Mouse (Mus musculus) intestine, postnatal 0 days (tissue): ENCODE data around the gene Lrfn3. TPM values are rescaled to one million over a fixed set of nuclear protein-coding genes. Genes with fewer than 3 reads are reported as not detected.

Experiments used
- ATAC-seq: fragments of 200-750 bp; cut with Nextera tagmentation; 2 replicates; pipeline ENCODE4 v1.8.0; 2017; ENCODE audit warnings: mild to moderate bottlenecking, moderate TSS enrichment, moderate library complexity
- H3K27ac ChIP-seq: fragments of 300-500 bp; sonication (generic); 2 replicates; pipeline ENCODE4 v1.5.1; 2014; ENCODE audit warnings: mild to moderate bottlenecking, low read depth, low read length, moderate library complexity
- H3K27me3 ChIP-seq: fragments of 300-500 bp; sonication (generic); replicated peaks from 2 replicates; pipeline ENCODE4 v1.6.1; 2014; ENCODE audit warnings: low read length, mixed read lengths; ENCODE audit not compliant: control insufficient read depth, insufficient read depth
- H3K36me3 ChIP-seq: fragments of 300-500 bp; sonication (generic); 2 replicates; pipeline ENCODE4 v1.6.1; 2014; ENCODE audit warnings: mild to moderate bottlenecking, moderate library complexity; ENCODE audit not compliant: control insufficient read depth, insufficient read depth
- H3K4me1 ChIP-seq: fragments of 300-500 bp; sonication (generic); replicated peaks from 2 replicates; pipeline ENCODE4 v1.6.1; 2014; ENCODE audit warnings: antibody characterized with exemption, low read length, mixed read lengths; ENCODE audit not compliant: control insufficient read depth, insufficient read depth
- H3K4me2 ChIP-seq: fragments of 300-500 bp; sonication (generic); replicated peaks from 2 replicates; pipeline ENCODE4 v1.6.1; 2014; ENCODE audit warnings: low read depth, mild to moderate bottlenecking, moderate library complexity
- H3K4me3 ChIP-seq: fragments of 300-500 bp; sonication (generic); 2 replicates; pipeline ENCODE4 v1.5.1; 2014; ENCODE audit warnings: low read depth, low read length
- H3K9ac ChIP-seq: fragments of 300-500 bp; sonication (generic); 2 replicates; pipeline ENCODE4 v1.6.1; 2014; ENCODE audit warnings: mild to moderate bottlenecking, low read depth, low read length
- H3K9me3 ChIP-seq: fragments of 300-500 bp; sonication (generic); 2 replicates; pipeline ENCODE4 v1.6.1; 2016; ENCODE audit warnings: mixed run types; ENCODE audit not compliant: control insufficient read depth
- CTCF ChIP-seq: sonication (generic); IDR thresholded peaks from 2 replicates; pipeline ENCODE4 v1.5.1; 2016; ENCODE audit warnings: low read depth, mild to moderate bottlenecking, control low read depth, antibody characterized with exemption, moderate library complexity
- WGBS: fragments of 180-500 bp; shearing (Covaris S2); extraction: QIAGEN DNeasy Blood & Tissue Kit; methylation state at CpG from one replicate; pipeline ENCODE4 v1.1.7; 2014; 5-methylcytosine and 5-hydroxymethylcytosine counted together
- polyA plus RNA-seq: library from polyadenylated mRNA; unstranded; fragments of >200 nt; fragmentation: Nextera tagmentation; extraction: Ambion mirVana; gene quantifications from 2 replicates; pipeline ENCODE4 v1.2.1, GENCODE M21; 2015

Lrfn3 gene
- polyA plus RNA-seq, 1 experiment from 2014 or later = 1.1 TPM

DNA sequence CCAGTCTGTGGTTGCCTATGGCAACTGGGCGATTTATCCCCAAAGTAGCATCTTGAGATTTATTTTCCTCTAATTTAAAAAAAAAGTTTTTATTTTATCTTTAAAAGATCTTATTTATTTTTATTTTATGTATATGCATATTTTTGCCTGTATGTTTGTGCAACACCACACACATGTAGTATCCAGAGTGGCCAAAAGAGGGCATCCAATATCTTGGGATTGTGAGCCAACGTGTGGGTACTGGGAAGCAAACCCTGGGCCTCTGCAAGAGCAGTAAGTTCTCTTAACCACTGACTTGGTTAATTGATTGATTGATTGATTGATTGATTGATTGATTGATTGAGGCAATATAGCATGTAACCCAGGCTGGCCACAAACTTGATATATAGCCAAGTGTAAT lies 32.3 kb upstream of the Lrfn3 start:
- TF ChIP-seq CTCF = peak; percentile 36
- Histone ChIP-seq H3K27me3 (no peaks in the 10 kb centered on the region), H3K9me3 (no peaks in the 10 kb centered on the region), H3K9ac (no peak overlapping the region), H3K4me2 (no peak overlapping the region), H3K4me1 (no peaks in the 10 kb centered on the region), H3K36me3 (no peaks in the 10 kb centered on the region), H3K4me3 (no peak overlapping the region), H3K27ac (no peak overlapping the region)
- WGBS = 34% methylated on average over 2 of the region's 2 CpGs
- no peak for ATAC-seq

- ATAC-seq = no peak
- H3K4me1 ChIP-seq = no peaks in the 10 kb centered on the region
- H3K27ac ChIP-seq = no peak overlapping the region
- H3K36me3 ChIP-seq = no peaks in the 10 kb centered on the region
- 61% methylated on average over 10 of the region's 11 CpGs for WGBS
- H3K9me3 ChIP-seq = no peaks in the 10 kb centered on the region
- H3K4me2 ChIP-seq = no peak overlapping the region
- H3K9ac ChIP-seq = no peak overlapping the region
- H3K4me3 ChIP-seq = no peak overlapping the region
- H3K27me3 ChIP-seq = no peaks in the 10 kb centered on the region
- TF ChIP-seq CTCF = no peak
Measured at GRCm38 (mm10) chr7:30394379-30394778, 31.8 kb upstream of the Lrfn3 start.

GRCm38 (mm10) chr7:30393631-30394030 lies 31.1 kb upstream of the Lrfn3 start:
- no peaks in the 10 kb centered on the region for H3K4me1 ChIP-seq
- ATAC-seq = no peak
- WGBS = 88% methylated on average over 4 of the region's 4 CpGs
- no peak overlapping the region for H3K4me2 ChIP-seq
- TF ChIP-seq CTCF = no peak
- no peak overlapping the region for H3K9ac ChIP-seq
- no peaks in the 10 kb centered on the region for H3K36me3 ChIP-seq
- H3K4me3 ChIP-seq = no peak overlapping the region
- H3K27ac ChIP-seq = peak overlapping the region; percentile 15; the same call in 1 of the 2 replicates
- H3K27me3 ChIP-seq = no peaks in the 10 kb centered on the region
- H3K9me3 ChIP-seq = no peaks in the 10 kb centered on the region

DNA sequence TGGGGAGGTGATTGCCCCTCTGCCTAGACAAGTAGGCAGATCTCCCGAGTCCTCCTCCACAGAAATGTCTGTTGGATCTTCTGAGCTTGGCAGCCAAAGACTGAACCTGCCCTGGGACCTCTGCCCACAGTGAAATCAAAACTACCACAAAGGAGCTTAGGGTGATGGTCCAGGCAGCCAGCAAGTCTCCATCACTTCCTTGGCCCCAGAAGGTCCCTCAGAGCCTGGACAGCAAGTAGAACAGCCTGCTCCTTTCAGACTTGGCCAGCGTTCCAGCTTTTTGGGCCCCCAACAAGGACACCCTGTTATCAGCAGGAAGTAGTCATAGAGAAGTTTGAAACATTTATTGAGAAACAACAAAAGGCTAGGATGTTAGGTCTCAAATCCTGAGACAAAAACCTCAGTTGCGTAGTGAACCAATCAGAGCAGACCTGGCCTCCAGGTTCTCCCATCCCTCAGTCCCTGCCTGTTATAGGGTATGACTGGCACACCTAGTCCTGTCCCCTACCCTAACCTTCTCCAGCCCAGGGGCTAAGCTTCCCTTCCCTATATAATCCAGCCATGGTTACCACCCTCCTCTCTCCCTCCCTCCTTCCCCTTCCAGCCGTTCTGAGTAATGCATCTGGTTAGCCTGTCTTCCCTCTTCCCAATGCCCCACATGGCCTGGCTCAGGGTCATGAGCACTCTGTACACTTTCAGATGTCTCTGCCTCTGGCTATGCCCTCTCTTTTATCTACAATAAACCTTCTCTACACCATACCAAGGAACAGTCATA lies 30.4 kb upstream of the Lrfn3 start:
- no peak overlapping the region for H3K4me2 ChIP-seq
- H3K9ac ChIP-seq = no peak overlapping the region
- H3K27me3 ChIP-seq = no peaks in the 10 kb centered on the region
- ATAC-seq = no peak
- no peak overlapping the region for H3K4me3 ChIP-seq
- no peaks in the 10 kb centered on the region for H3K36me3 ChIP-seq
- H3K4me1 ChIP-seq = no peaks in the 10 kb centered on the region
- no peak for TF ChIP-seq CTCF
- H3K27ac ChIP-seq = no peak overlapping the region
- H3K9me3 ChIP-seq = no peaks in the 10 kb centered on the region
- WGBS = 68% methylated on average over 4 of the region's 4 CpGs

- no peaks in the 10 kb centered on the region for H3K36me3 ChIP-seq
- H3K4me3 ChIP-seq = no peak overlapping the region
- H3K4me2 ChIP-seq = no peak overlapping the region
- no peaks in the 10 kb centered on the region for H3K9me3 ChIP-seq
- H3K27ac ChIP-seq = no peak overlapping the region
- WGBS = 85% methylated on average over 9 of the region's 9 CpGs
- no peaks in the 10 kb centered on the region for H3K4me1 ChIP-seq
- no peak for TF ChIP-seq CTCF
- H3K9ac ChIP-seq = no peak overlapping the region
- no peaks in the 10 kb centered on the region for H3K27me3 ChIP-seq
- no peak for ATAC-seq
Measured at GRCm38 (mm10) chr7:30384106-30384505, 21.5 kb upstream of the Lrfn3 start.

DNA sequence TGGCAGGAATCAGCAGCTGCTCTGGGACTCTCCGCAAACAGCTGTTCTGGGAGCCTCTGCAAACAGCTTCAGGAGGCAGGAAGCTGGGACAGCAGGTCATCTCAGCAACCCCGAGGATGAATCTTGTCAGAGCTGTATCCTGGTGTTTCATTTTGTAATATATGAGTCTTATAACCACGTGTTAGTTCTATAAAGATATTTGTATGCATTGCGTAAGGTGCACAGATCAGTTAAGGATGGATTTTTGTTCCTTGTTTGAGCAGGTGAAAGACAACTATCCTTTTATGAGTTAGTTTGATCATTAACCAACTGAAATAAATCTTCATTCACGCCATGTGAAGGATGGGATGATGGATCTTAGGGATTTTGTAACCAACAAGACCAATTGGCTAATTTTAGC lies 17.5 kb upstream of the Lrfn3 start:
- Histone ChIP-seq H3K36me3 (no peaks in the 10 kb centered on the region), H3K9me3 (no peaks in the 10 kb centered on the region), H3K4me2 (no peak overlapping the region), H3K9ac (no peak overlapping the region), H3K27me3 (no peaks in the 10 kb centered on the region), H3K4me3 (no peak overlapping the region), H3K4me1 (no peaks in the 10 kb centered on the region), H3K27ac (no peak overlapping the region)
- WGBS = 31% methylated on average over 5 of the region's 5 CpGs
- TF ChIP-seq CTCF = no peak
- ATAC-seq = peak; percentile 65
